In the genomic region with DNA sequence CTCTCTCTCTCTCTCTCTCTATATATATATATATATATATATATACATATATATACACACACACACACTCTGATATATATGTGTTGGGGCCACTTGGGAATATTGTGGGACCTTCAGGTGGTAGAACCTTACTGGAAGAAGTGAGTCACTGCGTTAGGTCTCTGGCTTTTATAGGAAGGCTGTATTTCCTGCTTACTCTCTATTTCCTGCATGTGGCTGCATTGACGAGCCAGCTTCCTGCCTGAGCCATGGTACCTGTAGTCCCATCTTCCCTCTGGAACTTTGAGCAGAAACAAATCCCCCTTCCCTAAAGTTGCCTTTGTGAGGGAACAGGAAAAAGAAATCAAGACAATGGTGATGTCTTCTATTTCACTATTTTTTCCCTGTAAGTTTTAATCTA, we compare ENCODE assay signal across 16 mouse cellular contexts.
"Had no signal": no experiment of that assay in that cellular context is flagged by ENCODE, and none has a peak within 500 bp of the region (broad histone marks: within the 10 kb centered on the region; RNA-seq: fewer than 3 reads in every experiment).

No protein-coding gene starts in this region.

- H3K9ac ChIP-seq: liver, postnatal 0 days; midbrain, embryonic 13.5 days; midbrain, embryonic 15.5 days; neural tube, embryonic 12.5 days; stomach, embryonic 15.5 days had no signal

- DNase-seq: liver, postnatal 0 days; lung, adult 2 months; lung, postnatal 14 days; lung, postnatal 36 days; right cerebral cortex, postnatal 14 days; thymus, adult 2 months; thymus, postnatal 25 days; thymus, postnatal 4 days had no signal

- H3K4me1 ChIP-seq: megakaryocyte, embryonic 14.5 days; midbrain, embryonic 13.5 days; midbrain, embryonic 15.5 days; neural tube, embryonic 12.5 days; stomach, embryonic 15.5 days had no signal

- ATAC-seq: liver, postnatal 0 days; midbrain, embryonic 13.5 days; midbrain, embryonic 15.5 days had no signal

- H3K9me3 ChIP-seq: megakaryocyte, embryonic 14.5 days; midbrain, embryonic 13.5 days; midbrain, embryonic 15.5 days; neural tube, embryonic 12.5 days; stomach, embryonic 15.5 days had no signal

- H3K27ac ChIP-seq: macrophage; midbrain, embryonic 13.5 days; midbrain, embryonic 15.5 days; neural tube, embryonic 12.5 days; stomach, embryonic 15.5 days; stomach, postnatal 0 days had no signal

- H3K4me3 ChIP-seq: megakaryocyte, embryonic 14.5 days; midbrain, embryonic 13.5 days; midbrain, embryonic 15.5 days; neural tube, embryonic 12.5 days; stomach, embryonic 15.5 days had no signal

- H3K4me2 ChIP-seq: midbrain, embryonic 11.5 days; midbrain, embryonic 13.5 days; midbrain, embryonic 15.5 days; neural tube, embryonic 12.5 days; stomach, embryonic 15.5 days had no signal

- H3K27me3 ChIP-seq: megakaryocyte, embryonic 14.5 days; midbrain, embryonic 13.5 days; midbrain, embryonic 15.5 days; neural tube, embryonic 12.5 days; stomach, embryonic 15.5 days had no signal

- H3K36me3 ChIP-seq: midbrain, embryonic 13.5 days; midbrain, embryonic 15.5 days; neural tube, embryonic 12.5 days; stomach, embryonic 15.5 days had no signal
